Mouse (Mus musculus): ENCODE results near the gene Dusp3. TPM values are rescaled to one million over a fixed set of nuclear protein-coding genes. Genes with fewer than 3 reads are reported as not detected.

The Dusp3 gene
- polyA plus RNA-seq (2016; fragmentation: Nextera tagmentation; extraction: Ambion mirVana), result 11.2 and 11.6 TPM in 2 replicates

- Histone ChIP-seq H3K4me1 (replicated peaks) (peaks cover 23% of the 10 kb centered on the region), H3K9me3 (no peaks in the 10 kb centered on the region), H3K27ac (no peak within 1 kb of the TSS), H3K9ac (replicated peaks) (no peak within 1 kb of the TSS), H3K27me3 (peaks cover 13% of the 10 kb centered on the region), H3K4me3 (replicated peaks) (no peak within 1 kb of the TSS), H3K36me3 (no peaks in the 10 kb centered on the region), H3K4me2 (no peak within 1 kb of the TSS; the same call in 1 of the 2 replicates)
- WGBS, result 88% methylated on average over 3 of the region's 3 CpGs
- ATAC-seq (ENCODE audit: insufficient number of reproducible peaks, insufficient read depth, low FRiP score, low TSS enrichment, low read depth), result no peak
Measured at GRCm38 (mm10) chr11:101986913-101987312, at the start of gene Dusp3. Gene Dusp3, minus strand, starts transcription at chr11:101987013.

GRCm38 (mm10) chr11:102036336-102036735 is 49.5 kb upstream of the Dusp3 start:
- no peak overlapping the region for H3K4me3 ChIP-seq (replicated peaks)
- WGBS, result 82% methylated on average over 7 of the region's 7 CpGs

DNA sequence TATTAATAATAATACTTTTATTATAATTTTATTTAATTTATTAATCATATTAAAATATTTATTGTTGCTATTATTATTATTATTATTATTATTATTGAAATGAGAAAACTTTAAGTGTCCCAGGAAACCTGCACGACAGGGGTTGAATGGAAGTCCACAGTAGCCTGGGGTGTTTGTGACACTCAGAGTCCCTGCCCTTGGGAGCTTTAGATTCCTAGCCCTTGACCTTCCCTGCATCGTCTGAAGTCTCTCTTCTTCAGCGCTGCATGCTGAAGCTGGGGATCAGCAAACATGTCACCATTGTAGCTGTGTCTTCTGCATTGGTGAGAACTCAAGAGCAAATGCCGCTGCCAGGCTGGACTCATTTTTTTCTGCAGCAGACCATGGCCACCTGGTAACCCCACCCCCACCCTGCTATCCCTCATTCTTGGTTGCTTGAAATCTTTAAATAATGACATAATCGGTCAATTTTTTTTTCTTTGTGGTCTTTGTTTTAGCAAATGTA is 48.7 kb upstream of the Dusp3 start:
- Histone ChIP-seq H3K4me1 (replicated peaks) (no peaks in the 10 kb centered on the region), H3K27me3 (no peaks in the 10 kb centered on the region), H3K4me2 (no peak overlapping the region), H3K9me3 (no peaks in the 10 kb centered on the region), H3K27ac (no peak overlapping the region), H3K4me3 (replicated peaks) (no peak overlapping the region), H3K36me3 (no peaks in the 10 kb centered on the region), H3K9ac (replicated peaks) (no peak overlapping the region)
- ATAC-seq (ENCODE audit: insufficient number of reproducible peaks, insufficient read depth, low FRiP score, low TSS enrichment, low read depth), result no peak
- WGBS, result 73% methylated on average over 5 of the region's 5 CpGs

More at GRCm38 (mm10) chr11:102036336-102036735, 49.5 kb upstream of the Dusp3 start:
- Histone ChIP-seq H3K9ac (replicated peaks) (no peak overlapping the region), H3K4me2 (no peak overlapping the region), H3K9me3 (no peaks in the 10 kb centered on the region), H3K27ac (no peak overlapping the region), H3K4me1 (replicated peaks) (no peaks in the 10 kb centered on the region), H3K27me3 (no peaks in the 10 kb centered on the region), H3K36me3 (no peaks in the 10 kb centered on the region)
- ATAC-seq (ENCODE audit: insufficient number of reproducible peaks, insufficient read depth, low FRiP score, low TSS enrichment, low read depth), result no peak

- H3K9me3 ChIP-seq, result no peaks in the 10 kb centered on the region
- H3K4me2 ChIP-seq, result no peak overlapping the region
- H3K9ac ChIP-seq (replicated peaks), result no peak overlapping the region
- no peaks in the 10 kb centered on the region for H3K27me3 ChIP-seq
- ATAC-seq (ENCODE audit: insufficient number of reproducible peaks, insufficient read depth, low FRiP score, low TSS enrichment, low read depth), result no peak
- no peaks in the 10 kb centered on the region for H3K4me1 ChIP-seq (replicated peaks)
- H3K36me3 ChIP-seq, result no peaks in the 10 kb centered on the region
- WGBS, result 72% methylated on average over 8 of the region's 8 CpGs
- no peak overlapping the region for H3K4me3 ChIP-seq (replicated peaks)
- H3K27ac ChIP-seq, result no peak overlapping the region
Measured at GRCm38 (mm10) chr11:102034887-102035286, 48.1 kb upstream of the Dusp3 start.

GRCm38 (mm10) chr11:102033055-102033591 is 46.3 kb upstream of the Dusp3 start:
- 86% methylated on average over 12 of the region's 12 CpGs for WGBS
- H3K9ac ChIP-seq (replicated peaks), result no peak overlapping the region
- H3K36me3 ChIP-seq, result no peaks in the 10 kb centered on the region
- H3K4me3 ChIP-seq (replicated peaks), result no peak overlapping the region
- ATAC-seq (ENCODE audit: insufficient number of reproducible peaks, insufficient read depth, low FRiP score, low TSS enrichment, low read depth), result no peak
- H3K4me2 ChIP-seq, result no peak overlapping the region
- H3K27ac ChIP-seq, result no peak overlapping the region
- H3K9me3 ChIP-seq, result no peaks in the 10 kb centered on the region
- H3K27me3 ChIP-seq, result no peaks in the 10 kb centered on the region
- no peaks in the 10 kb centered on the region for H3K4me1 ChIP-seq (replicated peaks)

DNA sequence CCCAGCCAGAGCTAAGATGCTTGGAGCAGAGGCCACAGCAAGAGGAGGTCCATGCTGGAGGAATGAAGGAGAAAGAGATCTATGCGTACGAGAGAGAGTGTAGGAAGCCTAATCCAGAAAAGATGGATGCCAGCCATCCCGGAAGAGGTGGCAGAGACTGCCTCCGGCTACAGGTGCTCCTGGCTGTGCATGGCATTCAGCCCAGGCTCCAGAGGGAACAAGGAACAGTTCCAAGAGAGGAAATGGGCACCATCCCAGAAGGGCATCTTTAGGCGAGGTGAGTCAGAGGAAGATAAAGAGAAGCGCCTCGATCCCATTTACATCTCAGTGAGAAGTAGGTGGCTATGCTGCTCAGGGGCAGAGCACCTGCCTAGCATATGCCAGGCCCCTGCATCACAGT is 44.3 kb upstream of the Dusp3 start:
- no peak overlapping the region for H3K9ac ChIP-seq (replicated peaks)
- 83% methylated on average over 7 of the region's 7 CpGs for WGBS
- no peaks in the 10 kb centered on the region for H3K27me3 ChIP-seq
- H3K4me1 ChIP-seq (replicated peaks), result peaks cover 10% of the 10 kb centered on the region
- no peak overlapping the region for H3K27ac ChIP-seq
- H3K36me3 ChIP-seq, result no peaks in the 10 kb centered on the region
- H3K4me2 ChIP-seq, result no peak overlapping the region
- no peak overlapping the region for H3K4me3 ChIP-seq (replicated peaks)
- H3K9me3 ChIP-seq, result no peaks in the 10 kb centered on the region
- no peak for ATAC-seq (ENCODE audit: insufficient number of reproducible peaks, insufficient read depth, low FRiP score, low TSS enrichment, low read depth)

DNA sequence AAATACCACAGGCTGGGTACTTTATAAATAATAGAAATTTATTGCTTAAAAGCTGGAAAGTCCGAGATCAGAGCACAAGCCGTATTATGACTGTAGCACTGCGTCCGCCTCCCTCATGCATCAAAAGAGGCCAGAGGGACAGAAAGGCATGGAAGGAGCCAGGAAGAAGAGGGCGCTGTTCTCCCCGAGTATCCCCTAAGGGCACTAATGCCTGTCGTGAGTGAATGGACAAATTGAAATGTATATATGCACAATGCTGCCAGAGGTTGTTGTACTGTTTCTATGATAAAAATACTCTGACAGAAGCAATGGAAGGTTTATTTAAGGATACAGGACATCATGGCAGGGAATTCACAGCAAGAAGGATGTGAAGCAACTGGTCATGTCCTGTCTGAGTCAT is 43.2 kb upstream of the Dusp3 start:
- Histone ChIP-seq H3K27me3 (no peaks in the 10 kb centered on the region), H3K27ac (no peak overlapping the region), H3K4me3 (replicated peaks) (no peak overlapping the region), H3K4me1 (replicated peaks) (peaks cover 21% of the 10 kb centered on the region), H3K4me2 (no peak overlapping the region), H3K36me3 (no peaks in the 10 kb centered on the region), H3K9ac (replicated peaks) (no peak overlapping the region), H3K9me3 (no peaks in the 10 kb centered on the region)
- WGBS, result 43% methylated on average over 7 of the region's 7 CpGs
- ATAC-seq (ENCODE audit: insufficient number of reproducible peaks, insufficient read depth, low FRiP score, low TSS enrichment, low read depth), result no peak

DNA sequence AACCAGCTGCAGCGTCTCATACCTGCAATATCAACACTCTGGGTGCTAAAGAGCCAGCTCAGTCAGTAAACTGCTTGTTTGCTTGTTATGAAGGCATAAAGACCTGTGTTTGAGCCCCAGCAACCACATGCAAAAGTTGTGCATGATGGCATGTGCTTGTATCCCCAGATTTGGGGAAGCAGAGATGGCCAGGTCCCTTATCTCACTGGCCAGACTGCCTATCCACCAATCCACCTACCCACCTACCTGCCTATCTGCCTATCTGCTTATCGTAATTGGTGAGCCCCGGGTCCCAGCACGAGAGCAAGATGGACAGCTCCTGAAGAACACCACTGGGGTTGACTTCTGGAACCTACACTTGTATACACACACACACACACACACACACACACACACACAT is 42.5 kb upstream of the Dusp3 start:
- Histone ChIP-seq H3K4me1 (replicated peaks) (peaks cover 21% of the 10 kb centered on the region), H3K9ac (replicated peaks) (no peak overlapping the region), H3K4me3 (replicated peaks) (no peak overlapping the region), H3K27ac (no peak overlapping the region), H3K4me2 (no peak overlapping the region), H3K36me3 (no peaks in the 10 kb centered on the region), H3K27me3 (no peaks in the 10 kb centered on the region), H3K9me3 (no peaks in the 10 kb centered on the region)
- no peak for ATAC-seq (ENCODE audit: insufficient number of reproducible peaks, insufficient read depth, low FRiP score, low TSS enrichment, low read depth)
- 88% methylated on average over 4 of the region's 4 CpGs for WGBS

DNA sequence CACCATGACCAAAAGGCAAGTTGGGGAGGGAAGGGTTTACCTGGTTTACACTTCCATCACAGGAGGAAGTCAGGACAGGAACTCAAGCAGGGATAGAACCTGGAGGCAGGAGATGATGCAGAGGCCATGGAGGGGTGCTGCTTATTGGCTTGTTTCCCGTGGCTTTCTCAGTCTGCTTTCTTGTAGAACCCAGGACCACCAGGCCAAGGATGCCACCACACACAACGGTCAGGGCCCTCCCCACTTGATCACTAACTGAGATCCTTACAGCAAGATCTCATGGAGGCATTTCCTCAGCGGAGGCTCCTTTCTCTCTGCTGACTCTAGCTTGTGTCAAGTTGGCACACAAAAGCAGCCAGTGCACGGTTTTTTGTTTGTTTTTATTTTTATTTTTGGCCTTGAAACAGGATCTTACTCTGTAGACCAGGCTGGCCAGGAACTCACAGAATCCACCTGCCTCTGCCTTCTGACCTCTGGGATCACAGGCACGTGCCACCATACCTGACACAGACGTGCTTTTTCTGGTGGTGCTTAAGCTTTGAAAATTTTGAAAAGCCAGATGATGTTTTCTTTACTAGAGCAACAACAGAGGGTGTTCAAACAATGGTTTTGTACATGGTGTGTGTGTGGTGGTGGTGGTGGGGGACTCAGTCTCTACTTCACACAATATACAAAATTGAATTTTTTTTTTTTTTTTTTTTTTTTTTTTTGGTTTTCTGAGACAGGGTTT is 41.4 kb upstream of the Dusp3 start, which contains the start of gene Mpp3:
Gene Mpp3, minus strand, starts transcription at position 375 of the 730 bp plus-strand sequence.
- Histone ChIP-seq H3K36me3 (peaks cover 5% of the 10 kb centered on the region; the same call in 1 of the 2 replicates), H3K4me1 (replicated peaks) (peaks cover 21% of the 10 kb centered on the region), H3K9ac (replicated peaks) (peak within 1 kb of the TSS; percentile 74), H3K4me2 (peak within 1 kb of the TSS; percentile 90), H3K4me3 (replicated peaks) (peak within 1 kb of the TSS; percentile 60), H3K27ac (peak within 1 kb of the TSS; percentile 66), H3K9me3 (no peaks in the 10 kb centered on the region), H3K27me3 (no peaks in the 10 kb centered on the region)
- WGBS, result 76% methylated on average over 6 of the region's 6 CpGs
- ATAC-seq (ENCODE audit: insufficient number of reproducible peaks, insufficient read depth, low FRiP score, low TSS enrichment, low read depth), result no peak

GRCm38 (mm10) chr11:102027361-102028017 is 40.7 kb upstream of the Dusp3 start:
- peak overlapping the region; percentile 66 for H3K27ac ChIP-seq
- no peaks in the 10 kb centered on the region for H3K27me3 ChIP-seq

DNA sequence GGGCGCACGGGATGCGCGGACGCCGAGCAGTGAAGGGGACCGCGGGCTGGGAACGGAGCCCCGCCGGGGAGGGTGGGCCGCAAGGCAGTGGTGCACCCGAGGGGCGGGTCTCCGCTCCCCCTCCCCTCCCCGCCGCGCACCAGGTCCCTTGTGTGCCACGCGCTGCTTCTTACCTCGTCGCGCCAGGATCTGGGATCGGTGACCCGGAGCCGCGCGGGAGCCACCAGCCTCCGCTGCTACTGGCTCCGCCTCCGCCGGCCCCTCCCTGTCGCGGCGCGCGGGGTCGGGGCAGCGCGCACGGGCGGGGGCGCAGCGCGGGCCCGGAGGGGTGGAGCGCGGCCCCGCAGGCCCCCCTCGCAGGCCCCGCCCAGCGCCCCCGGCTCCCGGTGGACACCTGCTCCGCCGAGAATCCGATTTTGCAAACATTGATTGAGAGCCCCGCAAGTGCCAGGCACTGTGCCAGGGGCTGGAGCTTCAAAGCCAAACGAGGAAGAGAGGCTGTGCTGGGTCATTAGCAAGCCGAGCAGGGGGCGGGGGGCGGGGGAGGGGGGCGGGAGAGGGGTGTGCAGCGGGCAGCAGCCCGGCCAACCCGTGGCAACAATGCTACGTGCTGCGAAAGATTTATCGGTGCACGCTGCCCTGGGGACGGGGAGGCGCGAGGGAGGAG is 40.0 kb upstream of the Dusp3 start:
- under 1% methylated on average over 50 of the region's 73 CpGs for WGBS
- Histone ChIP-seq H3K4me2 (peak overlapping the region; percentile 90), H3K9ac (replicated peaks) (peak overlapping the region; percentile 74), H3K4me1 (replicated peaks) (peaks cover 21% of the 10 kb centered on the region), H3K9me3 (no peaks in the 10 kb centered on the region), H3K27ac (peak overlapping the region; percentile 66), H3K4me3 (replicated peaks) (peak overlapping the region; percentile 60), H3K36me3 (peaks cover 17% of the 10 kb centered on the region), H3K27me3 (no peaks in the 10 kb centered on the region)
- ATAC-seq (ENCODE audit: insufficient number of reproducible peaks, insufficient read depth, low FRiP score, low TSS enrichment, low read depth), result peak; percentile 87

More at GRCm38 (mm10) chr11:102027361-102028017, 40.7 kb upstream of the Dusp3 start:
- H3K36me3 ChIP-seq, result peaks cover 11% of the 10 kb centered on the region
- peak overlapping the region; percentile 90 for H3K4me2 ChIP-seq
- peak overlapping the region; percentile 60 for H3K4me3 ChIP-seq (replicated peaks)
- peak overlapping the region; percentile 74 for H3K9ac ChIP-seq (replicated peaks)
- ATAC-seq (ENCODE audit: insufficient number of reproducible peaks, insufficient read depth, low FRiP score, low TSS enrichment, low read depth), result no peak
- WGBS, result 4% methylated on average over 12 of the region's 12 CpGs
- H3K9me3 ChIP-seq, result no peaks in the 10 kb centered on the region
- H3K4me1 ChIP-seq (replicated peaks), result peaks cover 21% of the 10 kb centered on the region

All from limb, embryonic 12.5 days (tissue).